Mouse (Mus musculus): ENCODE results near the gene Tacc2. TPM values are rescaled to one million over a fixed set of nuclear protein-coding genes. Genes with fewer than 3 reads are reported as not detected.
A peak's percentile ranks its signal among the peaks of the same experiment; 100 is the strongest.

The Tacc2 gene
- total and polyA plus RNA-seq, 2 experiments from 2014 or later = 39.0 to 83.8 TPM

GRCm38 (mm10) chr7:130558592-130558991, 18.6 kb upstream of the Tacc2 start:
- Histone ChIP-seq H3K27ac (ENCODE audit: low read depth) (no peak overlapping the region), H3K9me3 (replicated peaks; ENCODE audit: control insufficient read depth, low read length) (no peaks in the 10 kb centered on the region), H3K4me2 (ENCODE audit: low read depth, low read length) (no peak overlapping the region), H3K4me1 (ENCODE audit: control insufficient read depth, insufficient read depth) (peaks cover 15% of the 10 kb centered on the region; the same call in 1 of the 2 replicates), H3K4me3 (ENCODE audit: low read depth, low read length) (no peak overlapping the region), H3K27me3 (ENCODE audit: control insufficient read depth, insufficient read depth, low read length) (no peaks in the 10 kb centered on the region), H3K9ac (replicated peaks; ENCODE audit: low read depth, low read length) (no peak overlapping the region), H3K36me3 (replicated peaks; ENCODE audit: control insufficient read depth, insufficient read depth, low read length) (no peaks in the 10 kb centered on the region)
- ATAC-seq (ENCODE audit: insufficient read depth, low read depth) = no peak
- WGBS = 68% methylated on average over 4 of the region's 4 CpGs
- DNase-seq (ENCODE audit: low spot score) = no peak
- TF ChIP-seq CTCF (IDR thresholded peaks at IDR 0.05; ENCODE audit: low read depth) = no peak
- no peak for TF ChIP-seq EP300 (IDR thresholded peaks at IDR 0.05; ENCODE audit: low read depth)

- H3K4me1 ChIP-seq (ENCODE audit: control insufficient read depth, insufficient read depth) = 0 out of 2 replicates have a peak, but pooled peaks cover 8% of the 10 kb centered on the region
- H3K4me2 ChIP-seq (ENCODE audit: low read depth, low read length) = no peak overlapping the region
- H3K9ac ChIP-seq (replicated peaks; ENCODE audit: low read depth, low read length) = no peak overlapping the region
- H3K9me3 ChIP-seq (replicated peaks; ENCODE audit: control insufficient read depth, low read length) = no peaks in the 10 kb centered on the region
- ATAC-seq (ENCODE audit: insufficient read depth, low read depth) = no peak
- 73% methylated on average over 1 of the region's 1 CpGs for WGBS
- no peaks in the 10 kb centered on the region for H3K36me3 ChIP-seq (replicated peaks; ENCODE audit: control insufficient read depth, insufficient read depth, low read length)
- no peak for DNase-seq (ENCODE audit: low spot score)
- TF ChIP-seq EP300 (IDR thresholded peaks at IDR 0.05; ENCODE audit: low read depth) = no peak
- no peak for TF ChIP-seq CTCF (IDR thresholded peaks at IDR 0.05; ENCODE audit: low read depth)
- H3K4me3 ChIP-seq (ENCODE audit: low read depth, low read length) = no peak overlapping the region
- no peaks in the 10 kb centered on the region for H3K27me3 ChIP-seq (ENCODE audit: control insufficient read depth, insufficient read depth, low read length)
- no peak overlapping the region for H3K27ac ChIP-seq (ENCODE audit: low read depth)
Measured at GRCm38 (mm10) chr7:130560933-130561332, 16.3 kb upstream of the Tacc2 start.

GRCm38 (mm10) chr7:130563276-130563675, 14.0 kb upstream of the Tacc2 start:
- no peaks in the 10 kb centered on the region for H3K9me3 ChIP-seq (replicated peaks; ENCODE audit: control insufficient read depth, low read length)

GRCm38 (mm10) chr7:130563880-130564279, 13.4 kb upstream of the Tacc2 start:
- Histone ChIP-seq H3K27me3 (ENCODE audit: control insufficient read depth, insufficient read depth, low read length) (no peaks in the 10 kb centered on the region), H3K27ac (ENCODE audit: low read depth) (no peak overlapping the region), H3K4me1 (ENCODE audit: control insufficient read depth, insufficient read depth) (peaks cover 4% of the 10 kb centered on the region; the same call in 1 of the 2 replicates), H3K4me3 (ENCODE audit: low read depth, low read length) (no peak overlapping the region), H3K9ac (replicated peaks; ENCODE audit: low read depth, low read length) (no peak overlapping the region), H3K4me2 (ENCODE audit: low read depth, low read length) (no peak overlapping the region), H3K9me3 (replicated peaks; ENCODE audit: control insufficient read depth, low read length) (no peaks in the 10 kb centered on the region), H3K36me3 (replicated peaks; ENCODE audit: control insufficient read depth, insufficient read depth, low read length) (no peaks in the 10 kb centered on the region)
- 42% methylated on average over 4 of the region's 4 CpGs for WGBS
- TF ChIP-seq EP300 (IDR thresholded peaks at IDR 0.05; ENCODE audit: low read depth) (no peak), CTCF (IDR thresholded peaks at IDR 0.05; ENCODE audit: low read depth) (no peak)
- ATAC-seq (ENCODE audit: insufficient read depth, low read depth) = no peak
- no peak for DNase-seq (ENCODE audit: low spot score)

More at GRCm38 (mm10) chr7:130563276-130563675, 14.0 kb upstream of the Tacc2 start:
- DNase-seq (ENCODE audit: low spot score) (no peak), ATAC-seq (ENCODE audit: insufficient read depth, low read depth) (no peak)
- 91% methylated on average over 4 of the region's 4 CpGs for WGBS
- Histone ChIP-seq H3K27me3 (ENCODE audit: control insufficient read depth, insufficient read depth, low read length) (no peaks in the 10 kb centered on the region), H3K4me2 (ENCODE audit: low read depth, low read length) (no peak overlapping the region), H3K4me1 (ENCODE audit: control insufficient read depth, insufficient read depth) (0 out of 2 replicates have a peak, but pooled peaks cover 4% of the 10 kb centered on the region), H3K9ac (replicated peaks; ENCODE audit: low read depth, low read length) (no peak overlapping the region), H3K27ac (ENCODE audit: low read depth) (no peak overlapping the region), H3K36me3 (replicated peaks; ENCODE audit: control insufficient read depth, insufficient read depth, low read length) (no peaks in the 10 kb centered on the region), H3K4me3 (ENCODE audit: low read depth, low read length) (no peak overlapping the region)
- no peak for TF ChIP-seq CTCF (IDR thresholded peaks at IDR 0.05; ENCODE audit: low read depth)
- TF ChIP-seq EP300 (IDR thresholded peaks at IDR 0.05; ENCODE audit: low read depth) = no peak

GRCm38 (mm10) chr7:130564596-130564995, 12.6 kb upstream of the Tacc2 start:
- Histone ChIP-seq H3K27me3 (ENCODE audit: control insufficient read depth, insufficient read depth, low read length) (no peaks in the 10 kb centered on the region), H3K4me1 (ENCODE audit: control insufficient read depth, insufficient read depth) (peaks cover 10% of the 10 kb centered on the region), H3K4me2 (ENCODE audit: low read depth, low read length) (no peak overlapping the region), H3K9ac (replicated peaks; ENCODE audit: low read depth, low read length) (no peak overlapping the region), H3K4me3 (ENCODE audit: low read depth, low read length) (no peak overlapping the region), H3K9me3 (replicated peaks; ENCODE audit: control insufficient read depth, low read length) (no peaks in the 10 kb centered on the region), H3K27ac (ENCODE audit: low read depth) (no peak overlapping the region), H3K36me3 (replicated peaks; ENCODE audit: control insufficient read depth, insufficient read depth, low read length) (no peaks in the 10 kb centered on the region)
- ATAC-seq (ENCODE audit: insufficient read depth, low read depth) = no peak
- 37% methylated on average over 3 of the region's 3 CpGs for WGBS
- DNase-seq (ENCODE audit: low spot score) = no peak
- no peak for TF ChIP-seq EP300 (IDR thresholded peaks at IDR 0.05; ENCODE audit: low read depth)

GRCm38 (mm10) chr7:130568783-130569436, 8.3 kb upstream of the Tacc2 start:
- H3K27ac ChIP-seq (ENCODE audit: low read depth) = peak overlapping the region; percentile 83

More at GRCm38 (mm10) chr7:130568783-130569436, 8.3 kb upstream of the Tacc2 start:
- Histone ChIP-seq H3K36me3 (replicated peaks; ENCODE audit: control insufficient read depth, insufficient read depth, low read length) (no peaks in the 10 kb centered on the region), H3K4me3 (ENCODE audit: low read depth, low read length) (no peak overlapping the region), H3K9me3 (replicated peaks; ENCODE audit: control insufficient read depth, low read length) (no peaks in the 10 kb centered on the region), H3K27me3 (ENCODE audit: control insufficient read depth, insufficient read depth, low read length) (no peaks in the 10 kb centered on the region), H3K9ac (replicated peaks; ENCODE audit: low read depth, low read length) (no peak overlapping the region; the same call in 1 of the 2 replicates), H3K4me2 (ENCODE audit: low read depth, low read length) (no peak overlapping the region), H3K4me1 (ENCODE audit: control insufficient read depth, insufficient read depth) (peaks cover 10% of the 10 kb centered on the region)
- TF ChIP-seq CTCF (IDR thresholded peaks at IDR 0.05; ENCODE audit: low read depth) (no peak), EP300 (IDR thresholded peaks at IDR 0.05; ENCODE audit: low read depth) (no peak)
- peak; percentile 42 for DNase-seq (ENCODE audit: low spot score)
- WGBS = 27% methylated on average over 9 of the region's 9 CpGs
- peak; percentile 65 for ATAC-seq (ENCODE audit: insufficient read depth, low read depth)
